Mouse (Mus musculus) heart, embryonic 13.5 days (tissue): ENCODE data around the gene Hist1h1d. TPM values are rescaled to one million over a fixed set of nuclear protein-coding genes. Genes with fewer than 3 reads are reported as not detected.
A peak's percentile ranks its signal among the peaks of the same experiment; 100 is the strongest.

Experiments used
- ATAC-seq: fragments of 200-750 bp; cut with Nextera tagmentation; 2 replicates; pipeline ENCODE4 v1.8.0; 2017; ENCODE audit warnings: moderate TSS enrichment; ENCODE audit not compliant: insufficient number of reproducible peaks, low FRiP score, low TSS enrichment; ENCODE audit errors: extremely low read depth
- H3K27ac ChIP-seq: fragments of 300-500 bp; sonication (generic); replicated peaks from 2 replicates; pipeline ENCODE4 v1.5.1; 2015; ENCODE audit warnings: moderate library complexity, mild to moderate bottlenecking, inconsistent platforms
- H3K27me3 ChIP-seq: fragments of 300-500 bp; sonication (generic); replicated peaks from 2 replicates; pipeline ENCODE4 v1.6.1; 2015; ENCODE audit warnings: mild to moderate bottlenecking, inconsistent platforms
- H3K36me3 ChIP-seq: fragments of 300-500 bp; sonication (generic); 2 replicates; pipeline ENCODE4 v1.6.1; 2015; ENCODE audit warnings: mild to moderate bottlenecking, inconsistent platforms
- H3K4me1 ChIP-seq: fragments of 300-500 bp; sonication (generic); 2 replicates; pipeline ENCODE4 v1.6.1; 2015; ENCODE audit warnings: inconsistent platforms
- H3K4me2 ChIP-seq: fragments of 300-500 bp; sonication (generic); 2 replicates; pipeline ENCODE4 v1.6.1; 2015; ENCODE audit warnings: inconsistent platforms, mild to moderate bottlenecking, moderate library complexity
- H3K4me3 ChIP-seq: fragments of 300-500 bp; sonication (generic); 2 replicates; pipeline ENCODE4 v1.5.1; 2015; ENCODE audit warnings: moderate library complexity, mild to moderate bottlenecking, inconsistent platforms
- H3K9ac ChIP-seq: fragments of 300-500 bp; sonication (generic); 2 replicates; pipeline ENCODE4 v1.6.1; 2015; ENCODE audit warnings: inconsistent platforms, mild to moderate bottlenecking, moderate library complexity
- H3K9me3 ChIP-seq: fragments of 300-500 bp; sonication (generic); 2 replicates; pipeline ENCODE4 v1.6.1; 2016; ENCODE audit warnings: inconsistent platforms
- WGBS: fragments of 180-500 bp; shearing (Covaris S2); methylation state at CpG from one replicate; pipeline ENCODE4 v1.1.7; 2015; ENCODE audit warnings: mixed read lengths; 5-methylcytosine and 5-hydroxymethylcytosine counted together
- polyA plus RNA-seq: library from polyadenylated mRNA; unstranded; fragments of >200 nt; fragmentation: Nextera tagmentation; extraction: Ambion mirVana; gene quantifications from 2 replicates; pipeline ENCODE4 v1.2.1, GENCODE M21; 2015

Hist1h1d gene
- 0.23 and 0.29 TPM in 2 replicates for polyA plus RNA-seq

DNA sequence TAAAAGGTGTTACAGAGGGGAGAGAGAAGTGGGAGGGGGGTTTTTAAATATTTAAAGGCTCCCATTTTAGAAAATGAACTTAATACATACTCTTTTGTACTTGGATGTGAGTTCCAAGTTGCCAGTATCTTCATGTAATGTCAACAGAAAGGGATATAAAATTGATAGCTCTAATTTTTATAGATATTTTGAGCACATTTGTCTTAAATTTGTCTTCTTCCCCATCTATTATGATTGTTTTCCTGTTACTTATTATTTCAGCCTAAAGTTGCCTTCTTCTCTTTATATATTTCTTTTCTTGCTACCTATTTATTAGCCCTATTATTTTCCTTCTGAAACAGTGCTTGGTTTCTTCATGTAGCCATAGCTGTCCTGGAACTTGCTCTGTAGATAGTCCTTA lies at the start of gene Hist1h1d:
TSS of gene Hist1h1d (plus strand) at position 301 of the 400 bp plus-strand sequence.
- Histone ChIP-seq H3K27me3 (no peaks in the 10 kb centered on the region), H3K4me2 (peak within 1 kb of the TSS; percentile 99), H3K9ac (peak within 1 kb of the TSS; percentile 96), H3K4me3 (no peak within 1 kb of the TSS; the same call in 1 of the 2 replicates), H3K36me3 (no peaks in the 10 kb centered on the region), H3K27ac (peak within 1 kb of the TSS; percentile 98), H3K4me1 (peaks cover 29% of the 10 kb centered on the region), H3K9me3 (no peaks in the 10 kb centered on the region)
- ATAC-seq, result no peak

GRCm38 (mm10) chr13:23503797-23504196 lies 49.3 kb upstream of the Hist1h1d start:
- Histone ChIP-seq H3K36me3 (no peaks in the 10 kb centered on the region), H3K27me3 (no peaks in the 10 kb centered on the region), H3K4me2 (peak overlapping the region; percentile 28), H3K9ac (no peak overlapping the region), H3K4me1 (peaks cover 52% of the 10 kb centered on the region), H3K9me3 (no peaks in the 10 kb centered on the region), H3K4me3 (peak overlapping the region; percentile 13; the same call in 1 of the 2 replicates), H3K27ac (no peak overlapping the region)
- 3% methylated on average over 9 of the region's 9 CpGs for WGBS
- ATAC-seq, result no peak

GRCm38 (mm10) chr13:23505662-23506345 lies 47.3 kb upstream of the Hist1h1d start:
- 7% methylated on average over 14 of the region's 14 CpGs for WGBS
- H3K9me3 ChIP-seq, result no peaks in the 10 kb centered on the region
- no peaks in the 10 kb centered on the region for H3K36me3 ChIP-seq
- peak overlapping the region; percentile 64 for H3K27ac ChIP-seq
- H3K9ac ChIP-seq, result peak overlapping the region; percentile 76
- ATAC-seq, result no peak
- H3K27me3 ChIP-seq, result no peaks in the 10 kb centered on the region
- H3K4me3 ChIP-seq, result peak overlapping the region; percentile 47
- H3K4me2 ChIP-seq, result peak overlapping the region; percentile 73
- peaks cover 56% of the 10 kb centered on the region for H3K4me1 ChIP-seq

DNA sequence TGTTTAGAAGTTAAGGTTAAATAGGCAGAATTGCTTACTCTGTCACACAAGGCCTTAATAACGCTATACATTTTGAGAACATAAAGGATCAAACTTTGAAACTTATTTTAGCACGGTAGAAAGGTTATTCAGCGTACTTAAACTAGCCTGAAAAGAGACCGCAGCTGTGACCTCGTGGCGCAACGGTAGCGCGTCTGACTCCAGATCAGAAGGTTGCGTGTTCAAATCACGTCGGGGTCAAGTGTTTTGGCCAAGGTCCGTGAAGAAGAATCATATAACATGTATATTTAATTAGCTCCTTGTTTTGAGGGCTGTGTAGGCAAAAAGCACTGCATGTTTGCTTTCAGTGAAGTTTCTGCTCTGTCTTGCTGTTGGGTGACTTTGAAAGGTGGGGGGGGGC lies 46.7 kb upstream of the Hist1h1d start:
- Histone ChIP-seq H3K4me1 (peaks cover 53% of the 10 kb centered on the region), H3K4me2 (peak overlapping the region; percentile 73), H3K27me3 (no peaks in the 10 kb centered on the region), H3K36me3 (no peaks in the 10 kb centered on the region), H3K9me3 (no peaks in the 10 kb centered on the region), H3K9ac (peak overlapping the region; percentile 76), H3K4me3 (peak overlapping the region; percentile 47), H3K27ac (peak overlapping the region; percentile 64)
- ATAC-seq, result no peak
- WGBS, result 8% methylated on average over 13 of the region's 13 CpGs

DNA sequence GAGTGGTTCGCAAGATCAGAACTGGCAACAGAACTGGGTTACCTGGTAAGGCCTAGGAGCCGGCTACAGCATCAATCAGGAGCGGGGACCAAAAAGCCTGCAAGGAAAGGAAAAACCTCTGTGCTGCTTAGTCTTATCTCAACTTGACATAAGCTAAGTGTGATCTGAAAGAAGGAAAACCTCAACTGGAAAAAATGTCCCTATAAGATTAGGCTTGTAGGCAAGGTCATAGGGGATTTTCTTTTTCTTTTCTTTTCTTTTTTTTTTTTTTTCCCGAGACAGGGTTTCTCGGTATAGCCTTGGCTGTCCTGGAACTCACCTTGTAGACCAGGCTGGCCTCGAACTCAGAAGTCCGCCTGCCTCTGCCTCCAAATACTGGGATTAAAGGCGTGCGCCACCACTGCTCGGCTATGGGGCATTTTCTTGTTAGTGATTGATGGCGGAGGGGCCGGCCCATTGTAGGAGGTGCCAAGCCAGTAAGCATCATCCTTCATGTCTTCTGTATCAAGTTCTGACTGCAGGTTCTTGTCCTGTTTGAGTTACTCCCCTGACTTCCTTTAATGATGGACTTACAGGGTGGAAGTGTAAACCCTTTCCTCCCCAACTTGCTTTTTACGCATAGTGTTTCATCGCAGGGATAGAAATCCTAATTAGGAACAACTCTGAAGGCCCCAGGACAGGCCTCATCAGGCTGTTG lies 46.1 kb upstream of the Hist1h1d start:
- Histone ChIP-seq H3K4me2 (peak overlapping the region; percentile 73), H3K27ac (peak overlapping the region; percentile 64), H3K9me3 (no peaks in the 10 kb centered on the region), H3K27me3 (no peaks in the 10 kb centered on the region), H3K9ac (0 out of 2 replicates have a peak overlapping the region, but pooled peaks have one; percentile 21), H3K4me3 (peak overlapping the region; percentile 47), H3K36me3 (no peaks in the 10 kb centered on the region), H3K4me1 (peaks cover 47% of the 10 kb centered on the region)
- 25% methylated on average over 14 of the region's 14 CpGs for WGBS
- ATAC-seq, result no peak

DNA sequence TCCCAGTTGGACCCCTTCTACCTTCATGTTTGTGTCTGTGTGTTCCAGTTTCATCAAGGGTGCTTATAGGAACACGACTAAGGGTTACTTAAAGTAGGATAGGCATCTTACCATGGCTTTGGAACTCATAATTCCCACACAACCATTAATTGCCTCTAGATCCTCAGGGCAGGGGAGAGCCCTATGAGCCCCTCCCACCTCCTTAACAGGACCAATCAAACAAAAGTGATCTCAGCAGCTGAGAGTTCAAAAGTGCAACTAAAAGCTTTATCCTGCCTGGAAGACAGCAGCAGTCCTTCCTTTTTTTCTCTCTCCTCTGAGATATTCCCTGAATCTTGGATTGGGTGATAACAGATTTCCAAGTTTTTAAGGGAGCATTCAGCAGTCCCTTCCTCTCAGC lies 42.9 kb upstream of the Hist1h1d start:
- H3K27ac ChIP-seq, result 0 out of 2 replicates have a peak overlapping the region, but pooled peaks have one; percentile 21
- no peaks in the 10 kb centered on the region for H3K36me3 ChIP-seq
- H3K9ac ChIP-seq, result no peak overlapping the region
- no peak overlapping the region for H3K4me2 ChIP-seq
- no peaks in the 10 kb centered on the region for H3K9me3 ChIP-seq
- H3K4me1 ChIP-seq, result peaks cover 33% of the 10 kb centered on the region
- no peak for ATAC-seq
- 21% methylated on average over 1 of the region's 1 CpGs for whole genome bisulfite sequencing
- no peaks in the 10 kb centered on the region for H3K27me3 ChIP-seq
- no peak overlapping the region for H3K4me3 ChIP-seq

- H3K9ac ChIP-seq, result no peak overlapping the region
- no peaks in the 10 kb centered on the region for H3K9me3 ChIP-seq
- H3K4me2 ChIP-seq, result no peak overlapping the region
- ATAC-seq, result no peak
- H3K27ac ChIP-seq, result no peak overlapping the region
- no peak overlapping the region for H3K4me3 ChIP-seq
- no peaks in the 10 kb centered on the region for H3K27me3 ChIP-seq
- no peaks in the 10 kb centered on the region for H3K36me3 ChIP-seq
- 88% methylated on average over 1 of the region's 1 CpGs for WGBS
- H3K4me1 ChIP-seq, result peaks cover 17% of the 10 kb centered on the region
Observed at GRCm38 (mm10) chr13:23513517-23513916, 39.5 kb upstream of the Hist1h1d start.

DNA sequence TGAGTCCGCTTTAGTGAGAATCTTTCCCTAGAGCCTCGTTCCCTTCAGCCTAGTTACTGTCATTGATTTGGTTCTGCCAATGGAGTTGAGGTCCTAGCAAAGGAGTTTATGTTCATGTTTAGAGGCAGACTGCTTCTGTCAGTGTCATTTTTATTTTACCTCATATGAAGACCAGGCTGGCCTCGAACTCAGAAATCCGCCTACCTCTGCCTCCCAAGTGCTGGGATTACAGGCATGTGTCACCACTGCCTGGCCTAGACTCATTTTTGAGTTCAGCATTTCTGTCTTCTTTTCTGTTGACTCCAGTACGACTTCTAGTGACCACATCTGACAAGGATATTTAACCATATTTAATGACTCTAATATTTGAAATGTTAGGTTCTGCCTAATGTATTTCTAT lies 37.8 kb upstream of the Hist1h1d start:
- Histone ChIP-seq H3K4me2 (no peak overlapping the region), H3K4me3 (no peak overlapping the region), H3K9me3 (no peaks in the 10 kb centered on the region), H3K36me3 (no peaks in the 10 kb centered on the region), H3K4me1 (peaks cover 12% of the 10 kb centered on the region), H3K9ac (no peak overlapping the region), H3K27me3 (no peaks in the 10 kb centered on the region), H3K27ac (no peak overlapping the region)
- ATAC-seq, result no peak
- WGBS, result 77% methylated on average over 5 of the region's 5 CpGs

GRCm38 (mm10) chr13:23515826-23516620 lies 37.0 kb upstream of the Hist1h1d start:
- no peaks in the 10 kb centered on the region for H3K9me3 ChIP-seq
- peak overlapping the region; percentile 67 for H3K4me3 ChIP-seq
- peaks cover 8% of the 10 kb centered on the region for H3K4me1 ChIP-seq
- peak overlapping the region; percentile 95 for H3K4me2 ChIP-seq
- no peak for ATAC-seq
- H3K9ac ChIP-seq, result peak overlapping the region; percentile 74
- no peaks in the 10 kb centered on the region for H3K27me3 ChIP-seq
- no peaks in the 10 kb centered on the region for H3K36me3 ChIP-seq
- 54% methylated on average over 15 of the region's 15 CpGs for WGBS
- H3K27ac ChIP-seq, result 0 out of 2 replicates have a peak overlapping the region, but pooled peaks have one; percentile 21

DNA sequence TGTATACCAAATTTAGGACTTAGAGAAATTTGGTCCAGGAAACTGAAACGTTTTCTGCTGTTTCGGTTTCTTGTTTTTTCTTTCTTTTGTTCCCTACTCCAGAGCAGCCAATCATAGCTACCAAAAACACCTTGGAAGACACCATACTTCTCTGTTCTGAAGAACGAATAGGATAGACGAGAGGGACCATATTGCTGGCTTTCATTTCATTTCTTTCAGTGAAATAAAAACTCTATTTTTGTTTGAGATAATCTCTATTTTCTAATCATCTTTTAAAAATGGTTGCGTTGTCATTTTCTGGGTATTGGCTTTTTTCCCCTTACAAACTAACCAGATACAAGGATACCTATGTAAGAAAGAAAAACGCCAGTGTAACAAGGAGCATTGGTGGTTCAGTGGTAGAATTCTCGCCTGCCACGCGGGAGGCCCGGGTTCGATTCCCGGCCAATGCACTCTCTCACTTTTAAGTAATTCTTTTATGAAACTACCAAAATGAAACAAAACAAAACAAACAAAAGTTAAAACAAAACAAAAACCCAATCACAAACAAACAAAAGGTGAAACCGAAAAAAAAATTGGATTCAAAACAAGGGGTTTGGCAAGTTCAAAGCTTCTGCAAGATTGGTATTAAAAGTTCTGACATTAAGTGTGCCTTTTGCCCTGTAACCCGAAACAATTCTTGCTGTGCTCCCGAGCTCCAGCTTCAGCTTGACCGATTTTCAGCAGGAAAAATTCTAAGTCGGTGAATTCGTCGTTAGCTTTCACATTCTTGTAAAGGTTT lies 36.0 kb upstream of the Hist1h1d start:
- H3K4me1 ChIP-seq, result peaks cover 14% of the 10 kb centered on the region
- H3K36me3 ChIP-seq, result no peaks in the 10 kb centered on the region
- H3K9ac ChIP-seq, result peak overlapping the region; percentile 80
- under 1% methylated on average over 19 of the region's 19 CpGs for WGBS
- H3K27ac ChIP-seq, result peak overlapping the region; percentile 80
- no peak for ATAC-seq
- H3K9me3 ChIP-seq, result no peaks in the 10 kb centered on the region
- peak overlapping the region; percentile 67 for H3K4me3 ChIP-seq
- H3K27me3 ChIP-seq, result no peaks in the 10 kb centered on the region
- H3K4me2 ChIP-seq, result peak overlapping the region; percentile 95
